Mouse (Mus musculus) cerebellum, adult 11-12 months (tissue): ENCODE measurements around the gene Akr1c14.
"Not testable (repeated sequence)": the region's sequence is repeated elsewhere in the genome, so short reads cannot be mapped to it uniquely, and the experiment has no call there.

Experiments used
- DNase-seq: peaks from one replicate; pipeline ENCODE4 v3.0.0; 2022

The Akr1c14 gene

GRCm38 (mm10) chr13:4048719-4049118 lies at the start of gene Akr1c14:
TSS of gene Akr1c14 (plus strand) at chr13:4049011.
- DNase-seq: no peak

- peak; percentile 3 for DNase-seq
Measured at GRCm38 (mm10) chr13:4001687-4002086, 47.1 kb upstream of the Akr1c14 start.

GRCm38 (mm10) chr13:4010784-4011183 lies 38.0 kb upstream of the Akr1c14 start:
- no peak for DNase-seq

GRCm38 (mm10) chr13:4013811-4014210 lies 35.0 kb upstream of the Akr1c14 start:
- DNase-seq: no peak

- DNase-seq: no peak
Measured at GRCm38 (mm10) chr13:4029897-4030296, 18.9 kb upstream of the Akr1c14 start.

- no peak for DNase-seq
Measured at GRCm38 (mm10) chr13:4032512-4032911, 16.3 kb upstream of the Akr1c14 start.

GRCm38 (mm10) chr13:4035052-4035451 lies 13.8 kb upstream of the Akr1c14 start:
- DNase-seq: no peak

GRCm38 (mm10) chr13:4046113-4046512 lies 2.7 kb upstream of the Akr1c14 start:
- no peak for DNase-seq

GRCm38 (mm10) chr13:4046841-4047240 lies 2.0 kb upstream of the Akr1c14 start:
- no peak for DNase-seq

GRCm38 (mm10) chr13:4048226-4048625 lies 585 bp upstream of the Akr1c14 start:
- no peak for DNase-seq

- DNase-seq: no peak
Measured at GRCm38 (mm10) chr13:4049655-4050054, 844 bp downstream of the Akr1c14 start.

GRCm38 (mm10) chr13:4055450-4055849 lies 6.6 kb downstream of the Akr1c14 start:
- no peak for DNase-seq

GRCm38 (mm10) chr13:4056211-4056610 lies 7.4 kb downstream of the Akr1c14 start:
- no peak for DNase-seq

- not testable (repeated sequence) for DNase-seq
Measured at GRCm38 (mm10) chr13:4058239-4058638, 9.4 kb downstream of the Akr1c14 start.

GRCm38 (mm10) chr13:4059363-4059762 lies 10.6 kb downstream of the Akr1c14 start:
- no peak for DNase-seq

- DNase-seq: no peak
Measured at GRCm38 (mm10) chr13:4060214-4060730, 11.5 kb downstream of the Akr1c14 start.

- no peak for DNase-seq
Measured at GRCm38 (mm10) chr13:4076517-4077435, 28.0 kb downstream of the Akr1c14 start.

- DNase-seq: no peak
Measured at GRCm38 (mm10) chr13:4079876-4080275, 31.1 kb downstream of the Akr1c14 start.

GRCm38 (mm10) chr13:4101691-4102090 lies 52.9 kb downstream of the Akr1c14 start:
- no peak for DNase-seq

- DNase-seq: no peak
Measured at GRCm38 (mm10) chr13:4102721-4103120, 53.9 kb downstream of the Akr1c14 start.

GRCm38 (mm10) chr13:4110281-4111188 lies 61.7 kb downstream of the Akr1c14 start:
- no peak for DNase-seq

- DNase-seq: no peak
Measured at GRCm38 (mm10) chr13:4119181-4119904, 70.5 kb downstream of the Akr1c14 start.

GRCm38 (mm10) chr13:4123146-4123545 lies 74.3 kb downstream of the Akr1c14 start:
- no peak for DNase-seq
